Mouse (Mus musculus) gastrocnemius, postnatal 36 days (tissue): ENCODE results near the gene Btbd35f13. TPM values are rescaled to one million over a fixed set of nuclear protein-coding genes. Genes with fewer than 3 reads are reported as not detected.
"Not testable (repeated sequence)": the region's sequence is repeated elsewhere in the genome, so short reads cannot be mapped to it uniquely, and the experiment has no call there.

Experiments used
- DNase-seq, 2 experiments: peaks; one replicate each; pipeline ENCODE4 v3.0.0; 2022
- intact Hi-C: fragments of 180-260 bp; cut with DNase I; formaldehyde crosslinking; loops from one replicate; pipeline ENCODE4 v1.15.1; 2025
- long read RNA-seq, 2 experiments: library from polyadenylated mRNA; stranded (forward); transcript quantifications; one replicate each; pipeline ENCODE4 v2.0.0; 2021
- total RNA-seq, 2 experiments: library from RNA; stranded (reverse); gene quantifications; 2 replicates each; pipeline ENCODE4 v1.2.3; 2021

Btbd35f13 gene
- total RNA-seq: not detected
- long read RNA-seq, experiment 1: 0 reads
- long read RNA-seq, experiment 2: 0 reads

DNA sequence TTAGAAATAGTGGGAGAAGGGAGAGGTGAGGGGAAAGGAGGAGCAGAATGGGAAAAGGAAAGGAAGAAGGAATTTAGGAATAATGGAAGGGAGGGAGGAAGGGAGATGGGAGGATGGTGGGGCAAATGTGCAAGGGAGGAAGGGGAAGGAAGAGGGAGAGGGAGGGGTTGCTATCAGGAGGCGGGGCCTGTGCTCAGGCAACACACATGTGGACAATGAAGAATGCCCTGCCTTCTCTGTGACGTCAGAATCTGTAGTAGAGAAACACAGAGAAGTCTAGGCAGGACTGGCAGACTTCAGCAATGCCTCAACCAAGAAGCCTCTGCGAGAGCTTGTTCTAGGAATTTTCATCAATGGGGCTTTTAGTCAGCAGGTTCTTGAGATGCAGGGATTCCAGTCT lies at the start of gene Btbd35f13:
Btbd35f13 (plus strand) TSS at position 301 of the 400 bp plus-strand sequence.
- intact Hi-C loops, DNase-seq: not testable (repeated sequence)

GRCm38 (mm10) chrX:33702249-33702648 lies 45.3 kb downstream of the Btbd35f13 start, which contains the start of gene Btbd35f14:
TSS of gene Btbd35f14 (minus strand) at chrX:33702349.
- DNase-seq: not testable (repeated sequence)

More at GRCm38 (mm10) chrX:33702249-33702648, 45.3 kb downstream of the Btbd35f13 start, which contains the start of gene Btbd35f14:
- intact Hi-C loops: not testable (repeated sequence)

Other genes starting within 250 kb of the Btbd35f13 start
- gene Btbd35f15, start 79.9 kb upstream of the Btbd35f13 start, total RNA-seq: not detected
- not detected for gene Btbd35f14, start 45.2 kb downstream of the Btbd35f13 start, total RNA-seq